Mouse (Mus musculus): ENCODE measurements around the gene Slc25a38.

Gene Slc25a38

DNA sequence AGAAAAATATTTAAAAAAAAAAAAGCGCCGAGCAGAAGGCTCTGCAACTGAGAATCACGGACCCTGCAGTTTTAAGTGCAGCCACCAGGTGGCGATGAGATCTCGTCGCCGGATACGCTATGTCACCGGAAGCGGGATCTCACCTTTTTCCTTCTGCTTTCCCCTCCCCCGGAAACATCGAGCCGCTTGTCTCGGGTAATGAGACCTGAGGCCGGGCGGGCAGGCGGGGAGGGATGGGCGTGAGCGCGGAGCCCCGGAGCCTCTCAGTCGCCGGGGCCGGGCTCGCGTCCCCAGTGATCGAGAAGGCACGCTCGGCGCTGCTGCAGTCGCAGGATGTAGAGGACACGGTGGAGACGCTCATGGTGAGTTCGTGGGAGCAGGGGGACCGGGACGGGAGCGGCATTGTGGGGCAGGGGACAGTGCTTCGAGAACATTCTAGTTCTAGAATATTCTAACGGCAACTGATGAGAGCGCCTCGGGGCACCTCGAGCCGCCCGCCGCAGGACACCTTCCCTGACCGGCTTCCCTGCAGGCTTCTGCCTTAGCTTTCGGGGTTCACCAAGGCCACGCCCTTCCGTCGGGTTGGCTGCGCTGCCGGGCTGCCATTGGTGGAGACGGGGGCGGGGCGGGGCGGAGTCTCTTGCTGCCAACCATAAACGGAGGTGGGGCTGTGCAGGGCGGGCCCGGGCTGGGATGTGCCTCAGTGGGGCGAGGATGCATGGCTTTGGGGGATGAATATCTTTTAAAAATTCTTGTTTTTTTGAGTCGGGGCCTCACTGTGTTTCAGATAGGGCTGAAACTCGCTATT is at the start of gene Slc25a38:
Gene Slc25a38, plus strand, starts transcription at position 164 of the 808 bp plus-strand sequence.
- peak; percentile 96 for DNase-seq (ENCODE audit: low spot score)

- no peak for DNase-seq (ENCODE audit: low spot score)
These were observed 45.9 kb upstream of the Slc25a38 start for GRCm38 (mm10) chr9:120064317-120064716.

- no peak for DNase-seq (ENCODE audit: low spot score)
These were observed 42.6 kb upstream of the Slc25a38 start for GRCm38 (mm10) chr9:120067609-120068008.

DNA sequence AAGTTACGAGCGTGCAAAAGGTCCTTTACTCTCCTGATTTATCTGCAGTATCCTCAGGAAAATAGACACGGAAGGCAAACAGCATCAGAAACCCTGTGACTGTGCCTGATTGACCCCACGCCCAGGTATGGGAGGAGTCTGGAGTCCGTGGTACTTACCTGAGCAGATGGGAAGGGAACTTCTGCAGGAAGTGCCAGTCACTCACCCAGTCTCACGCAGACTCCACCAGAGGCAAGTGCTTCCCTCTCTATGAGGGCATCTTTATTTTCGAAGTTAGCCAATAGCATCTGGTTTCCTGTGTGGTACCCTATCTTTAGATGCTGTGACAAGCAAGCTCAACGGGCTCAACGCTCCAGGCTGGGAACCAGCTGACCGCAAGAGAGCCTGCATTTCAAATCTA is 42.1 kb upstream of the Slc25a38 start:
- no peak for DNase-seq (ENCODE audit: low spot score)

- no peak for DNase-seq (ENCODE audit: low spot score)
These were observed 40.4 kb upstream of the Slc25a38 start, which contains the start of gene Cx3cr1 for GRCm38 (mm10) chr9:120069779-120070178. Cx3cr1 (minus strand) TSS chr9:120069879.

- DNase-seq (ENCODE audit: low spot score): no peak
These were observed 38.9 kb upstream of the Slc25a38 start for GRCm38 (mm10) chr9:120071251-120071650.

DNA sequence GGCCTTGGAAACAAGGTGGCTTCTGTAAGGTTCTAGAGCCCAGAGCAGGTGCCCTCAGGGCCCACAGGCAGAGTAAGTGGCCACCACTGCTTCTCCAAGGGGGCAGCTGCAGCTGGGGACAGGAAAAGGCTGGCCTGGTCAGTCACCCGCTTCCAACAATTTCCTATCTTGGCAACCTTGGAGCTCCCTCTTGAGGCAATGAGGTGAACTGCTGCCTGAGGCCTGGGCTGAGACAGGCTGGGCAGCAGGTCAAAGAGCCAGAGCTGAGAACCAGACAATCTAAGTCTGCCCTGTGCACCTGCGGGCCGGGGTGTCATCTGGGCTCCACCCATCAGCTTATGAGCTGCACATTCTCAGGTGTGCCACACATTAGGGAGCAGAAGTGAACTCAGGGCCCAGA is 37.0 kb upstream of the Slc25a38 start:
- peak; percentile 80 for DNase-seq (ENCODE audit: low spot score)

DNA sequence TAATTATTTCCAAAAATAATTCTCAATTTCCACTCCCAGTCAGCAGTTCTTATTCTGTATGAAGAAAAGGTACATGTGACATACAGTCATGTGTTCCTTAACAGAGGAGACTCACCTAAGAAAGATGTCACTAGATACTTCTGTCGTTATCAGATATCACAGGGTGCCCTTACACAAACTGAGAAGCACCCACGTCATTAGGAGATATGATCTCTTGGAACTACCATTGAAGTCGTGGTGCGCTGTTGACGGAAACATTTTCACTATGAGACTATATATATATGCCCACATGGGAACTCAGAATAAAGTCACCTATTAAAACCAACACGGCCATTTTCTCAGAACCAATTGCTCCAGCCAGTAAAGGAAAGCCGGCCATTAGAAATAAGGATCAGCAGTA is 35.7 kb upstream of the Slc25a38 start:
- DNase-seq (ENCODE audit: low spot score): no peak

GRCm38 (mm10) chr9:120078241-120078640 is 31.9 kb upstream of the Slc25a38 start:
- no peak for DNase-seq (ENCODE audit: low spot score)

DNA sequence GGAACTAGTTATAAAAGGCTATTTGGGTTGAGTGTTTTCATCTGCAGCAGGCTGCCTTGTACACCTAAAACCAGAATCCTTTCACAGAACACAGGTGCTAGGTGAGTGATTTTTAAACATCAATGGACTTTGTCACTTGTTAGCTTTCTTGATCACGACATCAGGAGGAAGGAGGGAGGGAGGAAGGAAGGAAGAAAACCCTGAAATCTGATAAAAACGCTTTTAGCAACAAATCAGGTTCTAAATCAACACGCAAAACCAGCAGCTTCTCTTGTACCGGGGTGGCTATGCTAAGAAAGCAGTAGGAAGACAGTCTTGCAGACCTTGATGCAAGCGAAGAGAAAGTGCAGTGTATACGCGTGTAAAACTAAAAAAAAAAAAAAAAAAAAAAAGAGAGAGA is 30.3 kb upstream of the Slc25a38 start:
- no peak for DNase-seq (ENCODE audit: low spot score)

DNA sequence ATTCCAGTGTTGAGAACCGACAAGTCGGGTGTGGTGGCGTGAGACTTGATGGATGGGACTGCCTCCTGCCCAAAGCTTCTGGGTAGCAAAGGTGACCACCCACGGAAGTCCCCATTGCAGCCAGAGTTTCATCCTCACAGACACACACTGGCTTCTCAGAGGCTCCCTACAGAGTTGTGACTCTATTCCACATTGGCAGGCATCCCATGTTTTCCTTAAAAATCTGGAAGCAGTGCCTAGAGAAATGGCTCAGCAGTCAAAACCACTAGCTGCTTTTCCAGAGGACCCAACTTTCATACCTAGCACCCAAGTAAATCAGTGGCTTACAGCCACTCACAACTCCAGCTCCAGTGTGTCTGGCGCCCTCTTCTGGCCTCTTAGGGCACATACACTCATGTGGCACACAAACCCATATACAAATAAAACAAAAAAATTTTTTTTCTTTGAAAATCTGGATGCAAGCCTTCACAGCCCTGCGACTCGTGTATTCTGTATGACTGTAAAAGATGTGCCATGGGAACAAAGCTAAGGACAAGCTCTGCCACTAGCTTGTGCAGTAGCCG is 29.5 kb upstream of the Slc25a38 start:
- DNase-seq (ENCODE audit: low spot score): no peak

DNA sequence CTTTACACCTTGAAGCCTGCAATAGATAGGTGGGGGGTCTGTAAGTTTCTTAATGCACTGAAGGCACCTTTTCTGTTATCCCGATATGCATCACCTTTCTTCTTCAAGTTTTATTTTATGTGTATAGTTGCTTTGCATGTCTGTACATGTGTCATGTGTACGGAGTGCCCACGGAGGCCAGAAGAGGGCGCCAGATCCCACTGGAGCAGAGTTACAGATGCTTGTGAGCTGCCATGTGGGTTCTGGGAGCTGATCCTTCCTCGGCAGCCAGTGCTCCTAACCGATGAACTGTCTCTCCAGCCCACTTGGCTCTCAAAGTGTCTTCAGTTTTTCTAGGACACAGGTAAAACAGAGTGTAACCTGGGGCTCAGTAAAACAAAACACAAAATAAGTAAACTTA is 28.9 kb upstream of the Slc25a38 start:
- no peak for DNase-seq (ENCODE audit: low spot score)

GRCm38 (mm10) chr9:120081967-120082366 is 28.2 kb upstream of the Slc25a38 start:
- no peak for DNase-seq (ENCODE audit: low spot score)

DNA sequence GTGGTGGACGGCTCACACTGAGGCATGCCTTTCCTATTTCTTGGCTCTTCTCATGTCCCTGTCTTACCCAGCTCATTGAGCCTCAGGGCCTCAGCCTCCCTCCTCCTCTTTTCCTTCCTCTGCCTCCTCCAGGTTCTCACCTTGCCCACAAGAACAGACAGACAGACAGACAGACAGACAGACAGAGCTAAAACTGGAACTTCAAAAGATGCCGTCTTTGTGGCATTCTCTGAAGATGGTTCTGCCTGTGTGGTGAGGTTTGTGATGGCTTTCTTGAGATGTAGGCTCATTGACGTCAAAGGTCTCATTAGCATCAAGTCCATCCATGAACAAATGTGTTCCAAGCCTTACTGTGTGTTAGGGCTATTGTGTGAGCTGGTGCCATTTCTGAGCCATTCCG is 27.5 kb upstream of the Slc25a38 start:
- DNase-seq (ENCODE audit: low spot score): no peak

DNA sequence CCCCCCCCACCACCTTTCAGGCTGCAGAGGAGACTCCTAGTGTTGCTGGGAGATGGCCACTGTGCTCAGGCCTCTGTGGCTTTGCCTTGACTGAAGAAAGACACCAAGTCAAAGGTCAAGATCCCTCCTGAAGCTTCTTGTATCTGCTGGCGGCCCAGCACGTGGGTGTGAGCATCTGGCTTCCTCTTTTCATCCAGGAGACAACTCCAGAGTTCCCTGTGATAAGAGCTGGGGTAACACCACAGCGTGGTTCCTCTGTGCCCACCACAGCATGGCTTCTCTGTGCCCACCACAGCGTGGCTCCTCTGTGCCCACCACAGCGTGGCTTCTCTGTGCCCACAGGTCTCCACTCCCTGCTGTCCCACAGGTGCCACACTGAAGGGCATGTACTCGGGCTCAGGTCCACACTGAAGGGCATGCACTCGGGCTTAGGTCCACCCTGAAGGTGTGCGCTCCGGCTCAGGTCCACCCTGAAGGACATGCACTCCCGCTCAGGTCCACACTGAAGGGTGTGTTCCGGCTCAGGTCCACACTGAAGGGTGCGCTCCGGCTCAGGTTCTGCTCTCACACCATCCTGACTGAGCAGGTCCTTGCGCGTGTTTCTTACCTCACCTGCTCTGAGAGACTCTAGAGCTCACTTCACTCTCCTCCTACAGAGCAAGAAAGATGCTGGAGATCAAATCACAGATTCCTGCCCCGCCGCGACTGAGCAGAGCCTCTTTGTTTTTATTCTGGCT is 26.8 kb upstream of the Slc25a38 start:
- DNase-seq (ENCODE audit: low spot score): no peak

GRCm38 (mm10) chr9:120084406-120084805 is 25.8 kb upstream of the Slc25a38 start:
- no peak for DNase-seq (ENCODE audit: low spot score)

DNA sequence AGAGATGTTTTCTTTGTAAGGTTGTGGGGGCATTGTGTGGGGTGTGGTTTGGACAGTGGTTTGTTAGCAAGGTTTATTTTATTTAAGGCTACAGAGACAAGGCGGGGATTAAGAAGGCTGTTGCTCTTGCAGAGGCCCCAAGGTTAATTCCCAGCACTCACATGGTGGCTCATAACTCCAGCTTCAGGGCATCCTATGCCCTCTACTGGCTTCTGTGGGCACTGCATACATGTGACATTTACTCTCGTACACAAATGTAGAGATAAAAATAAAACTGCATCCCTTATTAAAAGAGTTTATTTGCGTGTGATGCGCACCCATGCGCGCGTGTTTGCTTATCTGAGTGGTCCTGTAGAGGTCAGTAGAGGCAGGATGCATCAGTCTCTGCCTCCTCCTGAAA is 21.0 kb upstream of the Slc25a38 start:
- DNase-seq (ENCODE audit: low spot score): no peak

GRCm38 (mm10) chr9:120091086-120091485 is 19.1 kb upstream of the Slc25a38 start:
- no peak for DNase-seq (ENCODE audit: low spot score)

DNA sequence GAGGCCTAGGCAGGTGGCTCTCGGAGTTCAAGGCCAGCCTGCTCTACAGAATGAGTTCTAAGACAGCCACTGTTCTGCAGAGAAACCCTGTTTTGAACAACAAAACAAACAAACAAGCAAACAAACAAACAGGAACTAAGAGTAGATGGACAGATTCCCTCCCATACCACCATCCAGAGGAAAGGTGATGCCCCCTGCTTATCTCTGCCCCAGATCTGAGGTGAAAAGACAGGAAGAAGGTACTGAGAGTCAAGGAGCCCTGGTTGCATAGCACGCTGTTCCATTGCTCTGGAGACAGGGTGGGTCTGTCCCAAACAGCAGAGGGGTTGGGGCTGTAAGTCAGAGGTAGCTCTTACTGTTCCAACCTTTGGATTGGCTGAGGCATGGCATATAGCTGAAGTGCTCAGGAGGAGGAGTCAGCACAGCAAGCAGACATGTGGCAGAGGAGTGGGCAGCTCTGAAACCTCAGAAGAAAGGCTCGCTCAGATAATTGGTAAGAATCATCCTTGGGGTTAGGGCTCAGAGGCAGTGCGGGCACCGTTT is 18.4 kb upstream of the Slc25a38 start, which contains the start of gene Ccr8:
Gene Ccr8, plus strand, starts transcription at position 419 of the 543 bp plus-strand sequence.
- no peak for DNase-seq (ENCODE audit: low spot score)

- no peak for DNase-seq (ENCODE audit: low spot score)
These were observed 16.5 kb upstream of the Slc25a38 start for GRCm38 (mm10) chr9:120093701-120094100.

GRCm38 (mm10) chr9:120095886-120096285 is 14.3 kb upstream of the Slc25a38 start:
- DNase-seq (ENCODE audit: low spot score): no peak

GRCm38 (mm10) chr9:120098682-120099081 is 11.5 kb upstream of the Slc25a38 start:
- DNase-seq (ENCODE audit: low spot score): peak; percentile 72

GRCm38 (mm10) chr9:120099304-120099703 is 10.9 kb upstream of the Slc25a38 start:
- no peak for DNase-seq (ENCODE audit: low spot score)
